Mouse (Mus musculus): Measurements from ENCODE around the gene Gpn3. TPM values are rescaled to one million over a fixed set of nuclear protein-coding genes. Genes with fewer than 3 reads are reported as not detected.
A peak's percentile ranks its signal among the peaks of the same experiment; 100 is the strongest.

Gene Gpn3
- total RNA-seq, 2 experiments from 2014 or later: 24.9 to 27.5 TPM

GRCm38 (mm10) chr5:122391178-122391785, 19.6 kb downstream of the Gpn3 start:
- Histone ChIP-seq H3K4me3 (peak overlapping the region; percentile 86), H3K27ac (peak overlapping the region; percentile 95)
- TF ChIP-seq CTCF (IDR thresholded peaks at IDR 0.05): no peak
- intact Hi-C loops (cut with DNase I): loop anchor here (5.0 kb wide), 2 partner anchors 124 to 279 kb away; no protein-coding TSS in a partner anchor
- DNase-seq (ENCODE audit: extremely low spot score in 1 of 2, low spot score in 2 of 2): no peak

- H3K27ac ChIP-seq: peak within 1 kb of the TSS; percentile 95
- peak within 1 kb of the TSS; percentile 86 for H3K4me3 ChIP-seq
- peak; percentile 92 to 93 for DNase-seq (ENCODE audit: extremely low spot score in 1 of 2, low spot score in 2 of 2)
- TF ChIP-seq CTCF (IDR thresholded peaks at IDR 0.05): peak; percentile 89
- intact Hi-C loops (cut with DNase I): loop anchor here (5.0 kb wide), 2 partner anchors 124 to 279 kb away; no protein-coding TSS in a partner anchor
Observed at GRCm38 (mm10) chr5:122391786-122392180, 20.1 kb downstream of the Gpn3 start, which contains the start of gene Arpc3. Arpc3 (plus strand) TSS chr5:122391878.

GRCm38 (mm10) chr5:122392227-122393004, 20.7 kb downstream of the Gpn3 start:
- intact Hi-C loops (cut with DNase I): loop anchor here (5.0 kb wide), 2 partner anchors 125 to 280 kb away; no protein-coding TSS in a partner anchor
- H3K4me3 ChIP-seq: peak overlapping the region; percentile 86
- peak overlapping the region; percentile 95 for H3K27ac ChIP-seq
- TF ChIP-seq CTCF (IDR thresholded peaks at IDR 0.05): no peak
- no peak for DNase-seq (ENCODE audit: extremely low spot score in 1 of 2, low spot score in 2 of 2)

GRCm38 (mm10) chr5:122393887-122394286, 22.2 kb downstream of the Gpn3 start:
- peak; percentile 73 for TF ChIP-seq CTCF (IDR thresholded peaks at IDR 0.05)
- Histone ChIP-seq H3K4me3 (no peak overlapping the region), H3K27ac (no peak overlapping the region)
- intact Hi-C loops (cut with DNase I): loop anchor here (5.0 kb wide), 2 partner anchors 127 to 282 kb away; no protein-coding TSS in a partner anchor
- peak; percentile 57 to 70 for DNase-seq (ENCODE audit: extremely low spot score in 1 of 2, low spot score in 2 of 2)

- no peak overlapping the region for H3K27ac ChIP-seq
- TF ChIP-seq CTCF (IDR thresholded peaks at IDR 0.05): no peak
- intact Hi-C loops (cut with DNase I): no loop called here
- no peak for DNase-seq (ENCODE audit: extremely low spot score in 1 of 2, low spot score in 2 of 2)
- H3K4me3 ChIP-seq: no peak overlapping the region
Observed at GRCm38 (mm10) chr5:122396791-122397190, 25.1 kb downstream of the Gpn3 start.

GRCm38 (mm10) chr5:122397495-122397894, 25.8 kb downstream of the Gpn3 start:
- DNase-seq (ENCODE audit: extremely low spot score in 1 of 2, low spot score in 2 of 2): no peak
- intact Hi-C loops (cut with DNase I): no loop called here
- Histone ChIP-seq H3K4me3 (no peak overlapping the region), H3K27ac (no peak overlapping the region)
- TF ChIP-seq CTCF (IDR thresholded peaks at IDR 0.05): no peak

GRCm38 (mm10) chr5:122399871-122400270, 28.2 kb downstream of the Gpn3 start:
- no peak for TF ChIP-seq CTCF (IDR thresholded peaks at IDR 0.05)
- DNase-seq (ENCODE audit: extremely low spot score in 1 of 2, low spot score in 2 of 2): no peak
- no peak overlapping the region for H3K4me3 ChIP-seq
- peak overlapping the region; percentile 63; the same call in 1 of the 2 replicates for H3K27ac ChIP-seq
- intact Hi-C loops (cut with DNase I): loop anchor here (2.0 to 5.0 kb wide), 2 partner anchors 227 to 327 kb away; no protein-coding TSS in a partner anchor

GRCm38 (mm10) chr5:122400628-122401302, 29.1 kb downstream of the Gpn3 start:
- no peak overlapping the region for H3K4me3 ChIP-seq
- DNase-seq (ENCODE audit: extremely low spot score in 1 of 2, low spot score in 2 of 2): peak in 1 of 2 experiments; percentile 35
- intact Hi-C loops (cut with DNase I): loop anchor here (2.0 to 5.0 kb wide), 2 partner anchors 226 to 327 kb away; no protein-coding TSS in a partner anchor
- H3K27ac ChIP-seq: peak overlapping the region; percentile 63
- no peak for TF ChIP-seq CTCF (IDR thresholded peaks at IDR 0.05)

- intact Hi-C loops (cut with DNase I): loop anchor here (2.0 to 5.0 kb wide), 2 partner anchors 226 to 326 kb away; no protein-coding TSS in a partner anchor
- Histone ChIP-seq H3K27ac (no peak overlapping the region), H3K4me3 (no peak overlapping the region)
- peak; percentile 70 to 81 for DNase-seq (ENCODE audit: extremely low spot score in 1 of 2, low spot score in 2 of 2)
- TF ChIP-seq CTCF (IDR thresholded peaks at IDR 0.05): peak; percentile 98
Observed at GRCm38 (mm10) chr5:122401303-122401640, 29.6 kb downstream of the Gpn3 start.

GRCm38 (mm10) chr5:122402160-122402559, 30.5 kb downstream of the Gpn3 start:
- no peak for TF ChIP-seq CTCF (IDR thresholded peaks at IDR 0.05)
- intact Hi-C loops (cut with DNase I): loop anchor here (5.0 kb wide), 1 partner anchor 325 kb away; no protein-coding TSS in a partner anchor
- no peak for DNase-seq (ENCODE audit: extremely low spot score in 1 of 2, low spot score in 2 of 2)
- H3K27ac ChIP-seq: peak overlapping the region; percentile 69
- H3K4me3 ChIP-seq: no peak overlapping the region

- no peak for TF ChIP-seq CTCF (IDR thresholded peaks at IDR 0.05)
- intact Hi-C loops (cut with DNase I): loop anchor here (5.0 kb wide), 1 partner anchor 325 kb away; no protein-coding TSS in a partner anchor
- DNase-seq (ENCODE audit: extremely low spot score in 1 of 2, low spot score in 2 of 2): no peak
- H3K27ac ChIP-seq: peak overlapping the region; percentile 69
- H3K4me3 ChIP-seq: no peak overlapping the region
Observed at GRCm38 (mm10) chr5:122402772-122403171, 31.1 kb downstream of the Gpn3 start.

All from left cerebral cortex, adult 2 months (tissue).